Mouse (Mus musculus): ENCODE measurements around the gene Rbfox1. TPM values are rescaled to one million over a fixed set of nuclear protein-coding genes. Genes with fewer than 3 reads are reported as not detected.

The Rbfox1 gene
- total and polyA plus RNA-seq, 3 experiments = not detected

DNA sequence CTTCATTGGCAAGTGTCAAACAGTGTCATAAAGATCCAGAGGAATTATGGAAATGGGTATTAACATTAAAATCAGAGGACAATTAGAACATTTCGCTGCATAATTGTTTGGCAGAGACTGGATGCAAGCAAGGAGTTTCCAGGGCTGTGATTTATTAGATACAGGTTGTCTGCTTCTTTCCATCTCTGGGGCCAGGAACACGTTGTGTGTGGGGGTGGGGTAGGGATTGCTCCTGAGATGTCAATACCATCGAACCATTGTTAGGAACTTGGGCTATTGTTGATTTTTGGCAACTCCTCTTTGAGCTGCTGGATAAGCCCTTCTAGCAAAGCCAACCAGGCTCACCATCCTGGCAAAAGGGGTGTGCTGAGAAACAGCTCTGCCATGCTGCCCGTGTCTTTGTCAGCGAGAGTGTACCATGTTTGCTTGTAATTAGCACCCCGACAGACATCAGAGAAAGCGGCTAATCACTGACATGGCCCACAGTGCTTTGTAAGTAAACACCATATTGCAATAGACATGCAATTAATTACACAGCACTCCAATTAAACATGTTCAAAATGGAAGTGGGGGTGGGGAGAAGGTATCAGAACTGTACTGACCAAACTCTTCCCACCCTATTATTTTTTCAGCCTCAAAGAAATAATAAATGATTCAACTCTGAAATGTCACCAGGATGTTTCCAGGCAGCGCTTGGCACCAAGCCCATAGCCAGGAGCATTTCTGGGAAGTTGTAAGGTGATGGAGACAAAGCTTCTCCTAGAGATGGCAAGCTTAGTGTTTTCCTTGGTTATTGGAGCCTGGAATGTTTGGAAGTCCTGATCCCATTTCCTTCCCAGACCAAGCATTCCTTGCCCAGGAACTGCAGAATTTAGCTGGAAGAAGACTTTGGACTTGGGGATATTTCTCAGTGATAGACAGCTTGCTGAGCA is 1562.8 kb downstream of the Rbfox1 start:
- Histone ChIP-seq H3K4me1 (ENCODE audit: insufficient read depth, low read depth, low read length) (no peaks in the 10 kb centered on the region), H3K9me3 (replicated peaks) (peaks cover 5% of the 10 kb centered on the region; the same call in 1 of the 2 replicates), H3K27me3 (ENCODE audit: insufficient read depth, low read length) (no peaks in the 10 kb centered on the region), H3K36me3 (replicated peaks) (no peaks in the 10 kb centered on the region), H3K4me3 (ENCODE audit: low read depth, low read length) (no peak overlapping the region)
- DNase-seq (ENCODE audit: low spot score) = no peak
- TF ChIP-seq GATA1 (IDR thresholded peaks at IDR 0.05; ENCODE audit: borderline replicate concordance, low read length) (no peak), CTCF (IDR thresholded peaks at IDR 0.05; ENCODE audit: low read depth, low read length) (no peak), TAL1 (conservative IDR thresholded peaks at IDR 0.05; ENCODE audit: low read depth, low read length) (no peak), POLR2AphosphoS5 (IDR thresholded peaks at IDR 0.05; ENCODE audit: insufficient replicate concordance, low read depth, low read length) (no peak), GATA2 (IDR thresholded peaks at IDR 0.05; ENCODE audit: borderline replicate concordance, low read depth, low read length) (no peak)
- no peak for ATAC-seq (ENCODE audit: extremely low read depth, insufficient number of reproducible peaks, low FRiP score, poor library complexity, severe bottlenecking)

DNA sequence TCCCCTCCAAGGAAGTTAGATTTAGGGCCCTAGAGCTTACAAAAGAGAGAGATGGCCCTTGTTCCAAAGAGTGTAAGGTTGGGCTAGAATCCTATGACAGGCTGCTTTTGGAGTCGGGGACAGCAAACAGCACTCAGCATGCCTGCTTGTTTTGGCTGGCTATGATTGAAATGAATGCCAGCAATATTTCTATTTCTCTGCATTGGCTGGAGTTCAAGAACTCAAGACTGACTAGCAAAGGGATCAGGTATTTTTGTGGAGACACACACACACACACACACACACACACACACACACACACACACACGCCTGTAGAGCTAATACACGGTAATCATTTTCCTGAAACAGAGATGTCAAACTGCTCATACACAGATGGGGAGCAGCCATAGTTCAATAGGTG is 1566.0 kb downstream of the Rbfox1 start:
- DNase-seq (ENCODE audit: low spot score) (no peak), ATAC-seq (ENCODE audit: extremely low read depth, insufficient number of reproducible peaks, low FRiP score, poor library complexity, severe bottlenecking) (no peak)
- Histone ChIP-seq H3K4me1 (ENCODE audit: insufficient read depth, low read depth, low read length) (no peaks in the 10 kb centered on the region), H3K9me3 (replicated peaks) (peaks cover 8% of the 10 kb centered on the region; the same call in 1 of the 2 replicates), H3K36me3 (replicated peaks) (no peaks in the 10 kb centered on the region), H3K27me3 (ENCODE audit: insufficient read depth, low read length) (no peaks in the 10 kb centered on the region), H3K4me3 (ENCODE audit: low read depth, low read length) (no peak overlapping the region)
- TF ChIP-seq TAL1 (conservative IDR thresholded peaks at IDR 0.05; ENCODE audit: low read depth, low read length) = no peak
- no peak for TF ChIP-seq POLR2AphosphoS5 (IDR thresholded peaks at IDR 0.05; ENCODE audit: insufficient replicate concordance, low read depth, low read length)
- no peak for TF ChIP-seq GATA1 (IDR thresholded peaks at IDR 0.05; ENCODE audit: borderline replicate concordance, low read length)
- no peak for TF ChIP-seq GATA2 (IDR thresholded peaks at IDR 0.05; ENCODE audit: borderline replicate concordance, low read depth, low read length)
- TF ChIP-seq CTCF (IDR thresholded peaks at IDR 0.05; ENCODE audit: low read depth, low read length) = no peak

- ATAC-seq (ENCODE audit: extremely low read depth, insufficient number of reproducible peaks, low FRiP score, poor library complexity, severe bottlenecking) = no peak
- Histone ChIP-seq H3K9me3 (replicated peaks) (peaks cover 5% of the 10 kb centered on the region), H3K4me1 (ENCODE audit: insufficient read depth, low read depth, low read length) (no peaks in the 10 kb centered on the region), H3K27me3 (ENCODE audit: insufficient read depth, low read length) (no peaks in the 10 kb centered on the region), H3K4me3 (ENCODE audit: low read depth, low read length) (no peak overlapping the region), H3K36me3 (replicated peaks) (no peaks in the 10 kb centered on the region)
- no peak for DNase-seq (ENCODE audit: low spot score)
- TF ChIP-seq GATA2 (IDR thresholded peaks at IDR 0.05; ENCODE audit: borderline replicate concordance, low read depth, low read length) (no peak), TAL1 (conservative IDR thresholded peaks at IDR 0.05; ENCODE audit: low read depth, low read length) (no peak), POLR2AphosphoS5 (IDR thresholded peaks at IDR 0.05; ENCODE audit: insufficient replicate concordance, low read depth, low read length) (no peak), GATA1 (IDR thresholded peaks at IDR 0.05; ENCODE audit: borderline replicate concordance, low read length) (no peak), CTCF (IDR thresholded peaks at IDR 0.05; ENCODE audit: low read depth, low read length) (no peak)
Measured at GRCm38 (mm10) chr16:7457571-7457970, 1572.4 kb downstream of the Rbfox1 start.
